Mouse (Mus musculus): ENCODE measurements at regions not wholly inside any gene's neighbourhood (a gene's known extent, or its start where the extent isn't known, plus 50 kb on each side); places are given as distances from the start of the nearest gene placed in this dataset.
A peak's percentile ranks its signal among the peaks of the same experiment; 100 is the strongest.

- peak; percentile 98 for DNase-seq (ENCODE audit: low read depth, low spot score)
Measured at GRCm38 (mm10) chr4:142303374-142304020, 64.3 kb upstream of the Kazn start.

GRCm38 (mm10) chr4:142302724-142303120 is 63.5 kb upstream of the Kazn start:
- no peak for DNase-seq (ENCODE audit: low read depth, low spot score)

GRCm38 (mm10) chr4:142302041-142302723 is 63.0 kb upstream of the Kazn start:
- peak; percentile 86 for DNase-seq (ENCODE audit: low read depth, low spot score)

GRCm38 (mm10) chr4:142298770-142299337 is 59.7 kb upstream of the Kazn start:
- no peak for DNase-seq (ENCODE audit: low read depth, low spot score)

- DNase-seq (ENCODE audit: low read depth, low spot score) = no peak
Measured at GRCm38 (mm10) chr4:142292760-142293159, 53.6 kb upstream of the Kazn start.

- peak; percentile 34 for DNase-seq (ENCODE audit: low read depth, low spot score)
Measured at GRCm38 (mm10) chr4:142292334-142292733, 53.1 kb upstream of the Kazn start.

- DNase-seq (ENCODE audit: low read depth, low spot score) = peak; percentile 58
Measured at GRCm38 (mm10) chr4:142291366-142291765, 52.2 kb upstream of the Kazn start.
